Mouse (Mus musculus): ENCODE measurements around the gene Babam2. TPM values are rescaled to one million over a fixed set of nuclear protein-coding genes. Genes with fewer than 3 reads are reported as not detected.

The Babam2 gene
- polyA plus RNA-seq, 1 experiment from 2014 or later: 62.9 TPM

- no peak overlapping the region; the same call in 1 of the 2 replicates for H3K27ac ChIP-seq (ENCODE audit: low read length)
- H3K9ac ChIP-seq (replicated peaks; ENCODE audit: low read depth, low read length): no peak overlapping the region
- H3K27me3 ChIP-seq (ENCODE audit: control insufficient read depth, insufficient read depth, low read length): no peaks in the 10 kb centered on the region
- peaks cover 30% of the 10 kb centered on the region for H3K4me1 ChIP-seq (ENCODE audit: control insufficient read depth, insufficient read depth, low read length)
- ATAC-seq (ENCODE audit: insufficient number of reproducible peaks, insufficient read depth, low FRiP score, low read depth): no peak
- WGBS: 87% methylated on average over 2 of the region's 2 CpGs
- no peak overlapping the region for H3K4me2 ChIP-seq (replicated peaks; ENCODE audit: low read depth, low read length)
- no peaks in the 10 kb centered on the region for H3K9me3 ChIP-seq (ENCODE audit: control insufficient read depth, low read depth, low read length)
- H3K36me3 ChIP-seq (ENCODE audit: control insufficient read depth, insufficient read depth, low read length): no peaks in the 10 kb centered on the region
- no peak overlapping the region for H3K4me3 ChIP-seq (ENCODE audit: low read depth, low read length)
Observed at GRCm38 (mm10) chr5:32060485-32060884, 363.0 kb downstream of the Babam2 start.

DNA sequence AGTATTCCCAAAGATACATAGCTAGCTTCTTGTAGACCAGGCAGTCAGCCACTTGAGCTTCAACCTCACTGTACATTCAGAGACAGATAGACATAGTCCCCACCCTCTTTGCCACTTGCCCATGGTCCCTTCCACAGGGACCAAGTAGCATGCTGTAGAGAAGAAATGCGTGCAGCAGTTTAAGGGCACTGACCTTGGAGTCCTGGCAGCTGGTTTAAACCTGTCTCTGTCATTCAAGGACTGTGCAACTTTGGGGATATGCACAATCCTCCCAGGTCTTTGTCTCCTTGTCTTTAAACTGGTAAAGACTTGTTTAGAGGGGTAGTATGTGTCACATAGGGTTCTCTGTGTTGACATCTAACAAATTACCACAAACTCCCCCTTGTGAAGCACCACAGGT lies 364.4 kb downstream of the Babam2 start:
- Histone ChIP-seq H3K4me2 (replicated peaks; ENCODE audit: low read depth, low read length) (no peak overlapping the region), H3K4me3 (ENCODE audit: low read depth, low read length) (no peak overlapping the region), H3K36me3 (ENCODE audit: control insufficient read depth, insufficient read depth, low read length) (no peaks in the 10 kb centered on the region), H3K4me1 (ENCODE audit: control insufficient read depth, insufficient read depth, low read length) (peaks cover 38% of the 10 kb centered on the region), H3K9me3 (ENCODE audit: control insufficient read depth, low read depth, low read length) (no peaks in the 10 kb centered on the region), H3K27me3 (ENCODE audit: control insufficient read depth, insufficient read depth, low read length) (no peaks in the 10 kb centered on the region), H3K9ac (replicated peaks; ENCODE audit: low read depth, low read length) (no peak overlapping the region), H3K27ac (ENCODE audit: low read length) (no peak overlapping the region)
- ATAC-seq (ENCODE audit: insufficient number of reproducible peaks, insufficient read depth, low FRiP score, low read depth): no peak
- WGBS: 65% methylated on average over 1 of the region's 1 CpGs

DNA sequence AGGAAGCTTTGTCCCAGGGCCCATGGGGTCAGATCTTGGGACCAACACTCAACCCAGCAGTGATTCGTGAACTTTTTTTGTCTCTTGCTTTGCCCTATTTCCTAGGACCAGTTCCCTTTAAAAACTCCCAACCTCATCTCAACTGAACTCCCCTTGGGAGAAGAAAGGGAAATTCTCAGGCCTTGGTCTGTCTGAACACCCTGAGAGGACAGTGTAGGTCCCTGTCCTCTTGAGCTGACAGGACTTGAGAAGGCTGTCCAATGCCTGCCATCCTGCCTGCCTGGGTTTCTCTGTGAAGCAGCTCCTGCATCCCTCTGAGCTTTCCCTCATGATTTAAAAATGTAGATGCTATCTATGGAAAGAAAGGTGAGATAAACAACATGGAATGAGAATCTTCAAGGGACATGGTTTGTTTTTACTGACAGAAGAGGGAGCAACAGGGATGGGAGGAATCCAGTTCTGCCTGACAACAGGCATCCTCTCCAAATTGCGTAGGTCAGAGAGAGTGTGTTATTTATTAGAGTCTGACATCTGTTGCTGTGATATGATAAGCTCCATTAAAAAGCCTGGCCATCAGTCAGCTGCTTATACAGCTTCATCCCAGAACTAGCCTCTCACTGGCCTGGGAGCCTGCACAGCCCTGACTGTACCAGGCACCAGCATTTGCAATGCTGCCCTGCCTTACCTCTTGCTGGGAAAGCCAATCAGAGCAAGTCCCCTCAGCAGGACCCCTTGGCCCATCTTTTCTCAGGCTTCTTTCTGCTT lies 367.0 kb downstream of the Babam2 start:
- H3K9ac ChIP-seq (replicated peaks; ENCODE audit: low read depth, low read length): no peak overlapping the region
- H3K4me3 ChIP-seq (ENCODE audit: low read depth, low read length): no peak overlapping the region
- H3K27me3 ChIP-seq (ENCODE audit: control insufficient read depth, insufficient read depth, low read length): no peaks in the 10 kb centered on the region
- peak overlapping the region; percentile 58; the same call in 1 of the 2 replicates for H3K27ac ChIP-seq (ENCODE audit: low read length)
- H3K36me3 ChIP-seq (ENCODE audit: control insufficient read depth, insufficient read depth, low read length): no peaks in the 10 kb centered on the region
- no peaks in the 10 kb centered on the region for H3K9me3 ChIP-seq (ENCODE audit: control insufficient read depth, low read depth, low read length)
- WGBS: 62% methylated on average over 2 of the region's 2 CpGs
- peaks cover 31% of the 10 kb centered on the region for H3K4me1 ChIP-seq (ENCODE audit: control insufficient read depth, insufficient read depth, low read length)
- ATAC-seq (ENCODE audit: insufficient number of reproducible peaks, insufficient read depth, low FRiP score, low read depth): no peak; the same call in 1 of the 2 replicates
- no peak overlapping the region for H3K4me2 ChIP-seq (replicated peaks; ENCODE audit: low read depth, low read length)

- Histone ChIP-seq H3K27me3 (ENCODE audit: control insufficient read depth, insufficient read depth, low read length) (no peaks in the 10 kb centered on the region), H3K4me3 (ENCODE audit: low read depth, low read length) (no peak overlapping the region), H3K36me3 (ENCODE audit: control insufficient read depth, insufficient read depth, low read length) (no peaks in the 10 kb centered on the region), H3K9ac (replicated peaks; ENCODE audit: low read depth, low read length) (no peak overlapping the region), H3K4me2 (replicated peaks; ENCODE audit: low read depth, low read length) (no peak overlapping the region), H3K27ac (ENCODE audit: low read length) (no peak overlapping the region; the same call in 1 of the 2 replicates), H3K9me3 (ENCODE audit: control insufficient read depth, low read depth, low read length) (no peaks in the 10 kb centered on the region), H3K4me1 (ENCODE audit: control insufficient read depth, insufficient read depth, low read length) (peaks cover 28% of the 10 kb centered on the region; the same call in 1 of the 2 replicates)
- WGBS: 28% methylated on average over 5 of the region's 5 CpGs
- peak; percentile 33; the same call in 1 of the 2 replicates for ATAC-seq (ENCODE audit: insufficient number of reproducible peaks, insufficient read depth, low FRiP score, low read depth)
Observed at GRCm38 (mm10) chr5:32066015-32066734, 368.7 kb downstream of the Babam2 start.

- no peaks in the 10 kb centered on the region for H3K27me3 ChIP-seq (ENCODE audit: control insufficient read depth, insufficient read depth, low read length)
- H3K9ac ChIP-seq (replicated peaks; ENCODE audit: low read depth, low read length): no peak overlapping the region
- H3K36me3 ChIP-seq (ENCODE audit: control insufficient read depth, insufficient read depth, low read length): no peaks in the 10 kb centered on the region
- H3K9me3 ChIP-seq (ENCODE audit: control insufficient read depth, low read depth, low read length): no peaks in the 10 kb centered on the region
- no peak overlapping the region for H3K27ac ChIP-seq (ENCODE audit: low read length)
- no peak overlapping the region for H3K4me2 ChIP-seq (replicated peaks; ENCODE audit: low read depth, low read length)
- peaks cover 33% of the 10 kb centered on the region; the same call in 1 of the 2 replicates for H3K4me1 ChIP-seq (ENCODE audit: control insufficient read depth, insufficient read depth, low read length)
- ATAC-seq (ENCODE audit: insufficient number of reproducible peaks, insufficient read depth, low FRiP score, low read depth): no peak
- no peak overlapping the region for H3K4me3 ChIP-seq (ENCODE audit: low read depth, low read length)
- 95% methylated on average over 2 of the region's 2 CpGs for WGBS
Observed at GRCm38 (mm10) chr5:32066839-32067238, 369.4 kb downstream of the Babam2 start.

- WGBS: 85% methylated on average over 3 of the region's 3 CpGs
- no peak for ATAC-seq (ENCODE audit: insufficient number of reproducible peaks, insufficient read depth, low FRiP score, low read depth)
- no peak overlapping the region for H3K27ac ChIP-seq (ENCODE audit: low read length)
- no peak overlapping the region for H3K4me3 ChIP-seq (ENCODE audit: low read depth, low read length)
- no peaks in the 10 kb centered on the region for H3K9me3 ChIP-seq (ENCODE audit: control insufficient read depth, low read depth, low read length)
- H3K9ac ChIP-seq (replicated peaks; ENCODE audit: low read depth, low read length): no peak overlapping the region
- peaks cover 27% of the 10 kb centered on the region; the same call in 1 of the 2 replicates for H3K4me1 ChIP-seq (ENCODE audit: control insufficient read depth, insufficient read depth, low read length)
- H3K4me2 ChIP-seq (replicated peaks; ENCODE audit: low read depth, low read length): no peak overlapping the region
- H3K36me3 ChIP-seq (ENCODE audit: control insufficient read depth, insufficient read depth, low read length): no peaks in the 10 kb centered on the region
- H3K27me3 ChIP-seq (ENCODE audit: control insufficient read depth, insufficient read depth, low read length): no peaks in the 10 kb centered on the region
Observed at GRCm38 (mm10) chr5:32068616-32069015, 371.1 kb downstream of the Babam2 start.

DNA sequence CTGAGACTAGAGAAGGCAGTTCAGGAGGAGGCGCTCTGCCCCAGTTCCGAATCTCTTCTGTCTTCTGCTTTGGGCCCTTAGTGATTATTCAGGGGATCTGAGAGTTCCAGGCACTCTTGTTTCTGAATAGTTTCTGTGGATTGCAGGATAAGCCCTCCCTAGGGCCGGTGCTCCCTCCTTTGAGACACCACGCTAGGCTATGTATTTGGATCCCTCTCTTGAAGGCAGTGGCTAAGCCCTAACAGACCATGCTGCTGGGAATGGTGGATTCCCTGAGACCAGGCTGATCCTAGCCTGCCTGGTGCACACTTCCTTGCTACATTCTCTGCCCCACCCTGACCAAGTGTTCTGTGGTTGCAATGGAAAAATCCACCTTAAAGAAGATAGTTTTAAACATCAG lies 371.6 kb downstream of the Babam2 start:
- no peaks in the 10 kb centered on the region for H3K9me3 ChIP-seq (ENCODE audit: control insufficient read depth, low read depth, low read length)
- no peak overlapping the region for H3K4me3 ChIP-seq (ENCODE audit: low read depth, low read length)
- H3K36me3 ChIP-seq (ENCODE audit: control insufficient read depth, insufficient read depth, low read length): no peaks in the 10 kb centered on the region
- H3K4me2 ChIP-seq (replicated peaks; ENCODE audit: low read depth, low read length): no peak overlapping the region
- WGBS: 75% methylated on average over 4 of the region's 4 CpGs
- no peaks in the 10 kb centered on the region for H3K27me3 ChIP-seq (ENCODE audit: control insufficient read depth, insufficient read depth, low read length)
- no peak for ATAC-seq (ENCODE audit: insufficient number of reproducible peaks, insufficient read depth, low FRiP score, low read depth)
- H3K9ac ChIP-seq (replicated peaks; ENCODE audit: low read depth, low read length): no peak overlapping the region
- H3K4me1 ChIP-seq (ENCODE audit: control insufficient read depth, insufficient read depth, low read length): peaks cover 27% of the 10 kb centered on the region; the same call in 1 of the 2 replicates
- H3K27ac ChIP-seq (ENCODE audit: low read length): no peak overlapping the region

DNA sequence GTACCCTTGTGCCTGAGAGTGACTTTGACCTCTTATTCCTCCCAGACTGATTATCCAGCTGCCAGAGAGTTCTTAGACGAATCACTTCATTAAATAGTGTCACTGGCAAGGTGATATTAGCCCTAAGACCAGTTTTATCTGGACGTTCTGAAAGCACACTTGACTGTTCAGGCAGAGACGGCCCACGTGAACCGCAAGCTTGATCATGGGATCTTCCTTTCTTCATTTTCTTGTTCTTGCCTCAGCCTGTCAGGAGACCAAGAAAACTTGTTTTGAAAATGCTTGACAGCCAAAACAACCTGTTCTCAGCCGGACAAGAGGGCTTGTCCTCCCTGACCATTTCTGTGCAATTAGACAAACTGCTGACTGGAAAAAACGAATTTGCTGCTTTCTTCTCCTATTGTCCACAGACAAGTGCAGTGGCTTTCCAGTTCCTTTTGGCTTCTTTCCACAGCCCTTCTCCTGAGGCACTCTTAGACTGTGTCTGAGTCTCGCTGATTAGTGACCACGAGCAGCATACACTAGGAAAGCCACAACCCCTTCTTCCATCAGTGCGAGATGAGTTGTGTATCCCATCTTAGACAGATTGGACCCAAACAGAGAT lies 372.2 kb downstream of the Babam2 start:
- no peak overlapping the region for H3K9ac ChIP-seq (replicated peaks; ENCODE audit: low read depth, low read length)
- ATAC-seq (ENCODE audit: insufficient number of reproducible peaks, insufficient read depth, low FRiP score, low read depth): no peak
- H3K27me3 ChIP-seq (ENCODE audit: control insufficient read depth, insufficient read depth, low read length): no peaks in the 10 kb centered on the region
- no peak overlapping the region for H3K27ac ChIP-seq (ENCODE audit: low read length)
- H3K9me3 ChIP-seq (ENCODE audit: control insufficient read depth, low read depth, low read length): no peaks in the 10 kb centered on the region
- 76% methylated on average over 10 of the region's 10 CpGs for WGBS
- no peaks in the 10 kb centered on the region for H3K36me3 ChIP-seq (ENCODE audit: control insufficient read depth, insufficient read depth, low read length)
- H3K4me1 ChIP-seq (ENCODE audit: control insufficient read depth, insufficient read depth, low read length): peaks cover 23% of the 10 kb centered on the region; the same call in 1 of the 2 replicates
- H3K4me2 ChIP-seq (replicated peaks; ENCODE audit: low read depth, low read length): no peak overlapping the region
- no peak overlapping the region for H3K4me3 ChIP-seq (ENCODE audit: low read depth, low read length)
